Mouse (Mus musculus) liver, embryonic 13.5 days (tissue): Measurements from ENCODE around the gene Tmie. TPM values are rescaled to one million over a fixed set of nuclear protein-coding genes. Genes with fewer than 3 reads are reported as not detected.

Experiments
- ATAC-seq: fragments of 200-750 bp; cut with Nextera tagmentation; 2 replicates; pipeline ENCODE4 v1.8.0; 2017; ENCODE audit warnings: low read depth, mild to moderate bottlenecking, moderate number of reproducible peaks, moderate library complexity
- DNase-seq: peaks from one replicate; pipeline ENCODE4 v3.0.0; 2022
- H3K27ac ChIP-seq: fragments of 300-500 bp; sonication (generic); 2 replicates; pipeline ENCODE4 v1.5.1; 2015; ENCODE audit warnings: moderate library complexity, mild to moderate bottlenecking, inconsistent platforms
- H3K27me3 ChIP-seq: fragments of 300-500 bp; sonication (generic); 2 replicates; pipeline ENCODE4 v1.6.1; 2015; ENCODE audit warnings: mild to moderate bottlenecking, inconsistent platforms
- H3K36me3 ChIP-seq: fragments of 300-500 bp; sonication (generic); 2 replicates; pipeline ENCODE4 v1.6.1; 2015; ENCODE audit warnings: mild to moderate bottlenecking, inconsistent platforms
- H3K4me1 ChIP-seq: fragments of 300-500 bp; sonication (generic); replicated peaks from 2 replicates; pipeline ENCODE4 v1.6.1; 2015; ENCODE audit warnings: inconsistent platforms
- H3K4me2 ChIP-seq: fragments of 300-500 bp; sonication (generic); 2 replicates; pipeline ENCODE4 v1.6.1; 2015; ENCODE audit warnings: inconsistent platforms, mild to moderate bottlenecking, moderate library complexity
- H3K4me3 ChIP-seq: fragments of 300-500 bp; sonication (generic); replicated peaks from 2 replicates; pipeline ENCODE4 v1.5.1; 2015; ENCODE audit warnings: mild to moderate bottlenecking, inconsistent platforms
- H3K9ac ChIP-seq: fragments of 300-500 bp; sonication (generic); 2 replicates; pipeline ENCODE4 v1.6.1; 2015; ENCODE audit warnings: mild to moderate bottlenecking, inconsistent platforms
- H3K9me3 ChIP-seq: fragments of 300-500 bp; sonication (generic); replicated peaks from 2 replicates; pipeline ENCODE4 v1.6.1; 2016; ENCODE audit warnings: inconsistent platforms
- WGBS: fragments of 180-500 bp; shearing (Covaris S2); methylation state at CpG from one replicate; pipeline ENCODE4 v1.1.7; 2015; ENCODE audit not compliant: insufficient replicate concordance; 5-methylcytosine and 5-hydroxymethylcytosine counted together
- polyA plus RNA-seq: library from polyadenylated mRNA; unstranded; fragments of >200 nt; fragmentation: Nextera tagmentation; extraction: Ambion mirVana; gene quantifications from 2 replicates; pipeline ENCODE4 v1.2.1, GENCODE M21; 2015

The Tmie gene
- polyA plus RNA-seq, 1 experiment from 2014 or later = 1.3 TPM

DNA sequence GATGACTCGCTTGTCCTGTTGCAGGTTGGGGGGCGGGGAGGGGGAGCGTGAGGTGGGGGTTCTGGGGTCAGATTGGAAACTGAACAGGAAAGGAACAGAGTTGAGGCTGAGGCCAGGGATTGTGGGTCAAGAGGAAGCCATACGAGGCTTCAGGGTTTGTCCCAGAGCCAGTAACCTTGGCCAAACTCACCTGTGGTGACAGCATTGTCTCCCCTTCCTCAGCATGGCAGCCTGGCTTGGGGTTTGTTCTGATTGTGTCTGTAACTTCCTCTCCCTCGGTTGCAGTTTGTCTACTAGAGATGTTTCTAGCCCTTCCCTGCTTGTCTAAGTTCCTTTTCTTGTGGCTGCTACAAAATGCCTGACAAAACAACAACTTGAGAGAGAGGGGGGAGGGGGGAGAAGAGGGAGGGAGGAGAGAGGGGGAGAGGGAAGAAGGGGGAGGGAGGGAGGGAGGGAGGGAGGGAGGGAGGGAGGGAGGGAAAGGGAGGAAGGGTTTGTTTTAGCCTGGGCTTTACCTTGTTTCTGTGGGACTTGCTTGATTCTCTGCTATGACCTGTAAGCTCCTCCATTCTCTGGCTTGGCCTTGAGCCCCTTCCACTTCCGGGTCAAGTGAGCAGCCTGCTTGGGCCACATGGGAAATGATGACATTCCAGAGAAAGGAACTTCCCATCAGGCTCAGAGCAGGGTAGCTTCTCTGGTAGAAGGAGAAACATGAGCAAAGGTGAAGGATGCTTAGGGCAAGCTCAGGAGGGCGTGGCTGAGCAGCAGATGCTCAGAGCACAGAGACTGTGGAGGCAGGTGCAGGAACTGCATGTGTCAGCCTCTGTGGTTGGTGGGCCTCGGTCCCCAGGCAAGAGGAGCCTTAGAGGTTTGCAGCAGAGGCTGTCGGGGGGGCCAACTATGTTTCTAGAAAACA lies 7.7 kb upstream of the Tmie start:
- Histone ChIP-seq H3K27me3 (no peaks in the 10 kb centered on the region), H3K4me2 (no peak overlapping the region), H3K9me3 (no peaks in the 10 kb centered on the region), H3K4me1 (peaks cover 21% of the 10 kb centered on the region), H3K36me3 (no peaks in the 10 kb centered on the region; the same call in 1 of the 2 replicates), H3K4me3 (no peak overlapping the region), H3K27ac (no peak overlapping the region), H3K9ac (no peak overlapping the region)
- DNase-seq (no peak), ATAC-seq (no peak)
- 47% methylated on average over 9 of the region's 9 CpGs for WGBS

DNA sequence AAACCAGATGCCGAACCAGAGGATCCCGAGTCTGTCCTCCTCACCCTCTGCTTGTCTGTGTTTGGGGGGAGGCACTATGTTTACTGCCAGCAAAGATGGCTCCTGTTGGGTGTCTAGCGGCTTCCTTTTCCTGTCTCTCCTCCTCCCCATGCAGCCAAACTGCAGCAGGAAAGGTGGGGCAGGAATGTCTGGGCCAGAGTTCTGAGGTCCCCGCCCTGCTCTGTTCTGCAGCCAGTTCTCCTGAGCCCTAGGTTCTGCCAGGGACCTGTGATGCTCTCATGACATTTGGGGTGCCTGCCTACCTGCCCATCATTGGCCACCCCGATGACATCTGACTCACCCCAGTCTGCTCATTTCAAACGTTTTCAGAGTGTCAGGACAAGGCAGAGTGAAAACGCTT lies 2.0 kb upstream of the Tmie start:
- H3K9me3 ChIP-seq = no peaks in the 10 kb centered on the region
- no peak overlapping the region for H3K9ac ChIP-seq
- H3K4me2 ChIP-seq = no peak overlapping the region
- WGBS = 53% methylated on average over 7 of the region's 7 CpGs
- no peak overlapping the region for H3K4me3 ChIP-seq
- peaks cover 39% of the 10 kb centered on the region for H3K27me3 ChIP-seq
- H3K27ac ChIP-seq = no peak overlapping the region
- ATAC-seq (no peak), DNase-seq (no peak)
- H3K36me3 ChIP-seq = no peaks in the 10 kb centered on the region; the same call in 1 of the 2 replicates
- peaks cover 26% of the 10 kb centered on the region for H3K4me1 ChIP-seq

DNA sequence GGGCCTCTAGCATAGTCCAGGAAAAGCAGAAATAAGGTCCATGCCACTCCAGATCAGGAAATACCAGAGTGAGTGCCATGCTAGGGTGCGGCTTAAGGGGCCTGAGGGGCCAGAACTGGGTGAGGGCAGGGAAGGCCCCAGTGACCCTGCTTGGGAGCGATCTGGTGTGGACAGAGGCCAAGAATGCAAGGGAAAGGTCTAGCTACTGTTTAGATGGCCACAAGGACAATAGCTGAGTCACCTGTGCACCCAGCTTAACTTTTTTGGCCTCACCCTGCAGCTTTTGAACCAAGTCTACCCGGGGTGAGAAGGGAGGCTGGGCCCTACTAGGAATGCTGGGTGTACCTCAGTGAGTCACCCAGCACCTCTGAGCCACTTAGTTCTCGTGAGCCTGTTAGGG lies 859 bp upstream of the Tmie start:
- 48% methylated on average over 4 of the region's 4 CpGs for WGBS
- Histone ChIP-seq H3K9ac (no peak overlapping the region), H3K4me2 (peak overlapping the region; percentile 62), H3K4me3 (peak overlapping the region; percentile 57), H3K9me3 (no peaks in the 10 kb centered on the region), H3K4me1 (peaks cover 29% of the 10 kb centered on the region), H3K27ac (no peak overlapping the region), H3K36me3 (no peaks in the 10 kb centered on the region; the same call in 1 of the 2 replicates), H3K27me3 (peaks cover 39% of the 10 kb centered on the region)
- no peak for ATAC-seq
- no peak for DNase-seq

DNA sequence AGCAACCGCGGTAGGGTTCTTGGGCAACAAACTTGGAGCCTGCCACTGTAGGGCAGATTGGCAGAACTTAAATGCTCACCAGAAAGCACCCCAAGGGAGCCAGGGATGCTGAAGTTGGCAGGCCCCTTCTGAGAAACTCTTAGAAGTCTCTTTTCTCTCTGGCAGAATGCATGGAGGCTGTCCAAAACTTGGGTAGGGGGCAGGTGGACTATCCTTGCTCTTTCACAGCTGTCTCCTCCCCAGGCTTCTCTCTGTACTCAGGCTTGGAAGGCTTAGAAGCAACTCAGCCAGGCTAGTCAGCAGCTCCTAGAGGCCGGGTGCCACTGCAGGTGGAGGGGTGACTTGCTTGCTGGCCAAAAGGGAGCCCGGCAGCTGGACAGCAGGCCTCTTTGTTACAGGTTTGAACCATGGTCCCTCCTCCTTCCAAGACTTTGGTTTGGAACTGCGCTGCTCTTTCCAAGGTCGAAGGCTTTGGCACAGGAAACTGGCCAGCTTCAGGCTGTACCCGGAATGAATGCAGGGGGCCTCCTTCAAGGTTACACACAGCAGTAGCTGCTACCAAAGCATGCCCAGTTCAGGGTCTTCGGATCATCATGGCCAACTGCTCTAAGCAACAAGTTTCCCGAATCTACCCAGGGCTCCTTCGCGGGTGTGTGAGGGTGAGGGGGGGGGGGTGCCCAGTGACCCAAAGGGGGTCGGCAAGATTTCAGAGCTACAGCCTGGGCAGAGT lies 557 bp downstream of the Tmie start, which contains the start of gene Als2cl:
Als2cl (plus strand) TSS at position 680 of the 730 bp plus-strand sequence.
- Histone ChIP-seq H3K9ac (peak within 1 kb of the TSS; percentile 55; the same call in 1 of the 2 replicates), H3K4me2 (peak within 1 kb of the TSS; percentile 62), H3K4me3 (peak within 1 kb of the TSS; percentile 57), H3K27me3 (peaks cover 48% of the 10 kb centered on the region), H3K36me3 (no peaks in the 10 kb centered on the region; the same call in 1 of the 2 replicates), H3K9me3 (no peaks in the 10 kb centered on the region), H3K27ac (peak within 1 kb of the TSS; percentile 61; the same call in 1 of the 2 replicates), H3K4me1 (peaks cover 36% of the 10 kb centered on the region)
- DNase-seq (no peak), ATAC-seq (no peak)
- 21% methylated on average over 12 of the region's 12 CpGs for WGBS

DNA sequence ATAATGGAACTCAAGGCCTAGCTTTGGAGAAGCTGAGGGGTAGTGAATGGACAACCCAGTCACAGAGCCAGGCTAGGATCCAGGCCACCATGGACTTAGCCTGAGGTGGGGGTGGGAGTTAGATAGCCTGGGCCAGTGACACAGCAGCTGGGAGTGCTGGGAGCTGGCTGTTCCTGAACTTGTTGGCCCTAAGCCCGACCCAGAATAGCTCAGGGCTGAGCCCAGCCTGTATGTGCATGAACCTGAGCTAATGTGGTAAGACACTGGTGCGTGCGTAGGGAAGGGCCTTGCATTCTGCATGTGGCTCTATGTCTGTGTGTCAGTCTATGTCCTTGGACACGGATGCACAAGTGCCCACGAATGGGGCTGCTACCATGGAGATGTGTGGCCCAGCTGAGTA lies 2.0 kb downstream of the Tmie start:
- WGBS = 69% methylated on average over 5 of the region's 5 CpGs
- peak; percentile 31 for ATAC-seq
- no peaks in the 10 kb centered on the region for H3K9me3 ChIP-seq
- peaks cover 63% of the 10 kb centered on the region for H3K27me3 ChIP-seq
- peak overlapping the region; percentile 62; the same call in 1 of the 2 replicates for H3K4me2 ChIP-seq
- H3K4me3 ChIP-seq = no peak overlapping the region
- H3K27ac ChIP-seq = peak overlapping the region; percentile 55
- H3K36me3 ChIP-seq = no peaks in the 10 kb centered on the region
- no peak for DNase-seq
- no peak overlapping the region for H3K9ac ChIP-seq
- H3K4me1 ChIP-seq = peaks cover 44% of the 10 kb centered on the region

DNA sequence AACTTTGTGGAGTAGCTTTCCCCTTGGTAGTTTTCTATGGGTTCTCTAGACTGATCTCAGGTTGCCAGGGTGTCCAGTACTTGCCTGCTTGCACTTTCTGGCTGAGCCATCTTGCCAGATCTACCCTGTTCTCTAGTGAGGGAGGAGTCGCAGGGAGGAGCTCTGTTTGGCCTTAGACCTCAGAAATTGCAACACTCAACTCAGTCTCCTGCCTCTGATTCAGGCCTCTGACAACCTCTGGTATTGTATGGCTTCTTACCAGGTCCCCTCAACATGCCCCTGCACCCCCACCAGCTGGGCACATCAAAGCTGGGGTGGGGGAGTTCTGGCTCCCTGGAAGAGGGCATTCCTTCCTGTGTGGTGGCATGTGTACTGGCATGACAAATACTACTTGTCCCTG lies 2.6 kb downstream of the Tmie start:
- Histone ChIP-seq H3K36me3 (no peaks in the 10 kb centered on the region), H3K9ac (no peak overlapping the region), H3K4me1 (peaks cover 44% of the 10 kb centered on the region), H3K27me3 (peaks cover 68% of the 10 kb centered on the region), H3K4me3 (no peak overlapping the region), H3K9me3 (no peaks in the 10 kb centered on the region), H3K4me2 (peak overlapping the region; percentile 11; the same call in 1 of the 2 replicates), H3K27ac (peak overlapping the region; percentile 36; the same call in 1 of the 2 replicates)
- WGBS = 57% methylated on average over 1 of the region's 1 CpGs
- DNase-seq (no peak), ATAC-seq (no peak)

DNA sequence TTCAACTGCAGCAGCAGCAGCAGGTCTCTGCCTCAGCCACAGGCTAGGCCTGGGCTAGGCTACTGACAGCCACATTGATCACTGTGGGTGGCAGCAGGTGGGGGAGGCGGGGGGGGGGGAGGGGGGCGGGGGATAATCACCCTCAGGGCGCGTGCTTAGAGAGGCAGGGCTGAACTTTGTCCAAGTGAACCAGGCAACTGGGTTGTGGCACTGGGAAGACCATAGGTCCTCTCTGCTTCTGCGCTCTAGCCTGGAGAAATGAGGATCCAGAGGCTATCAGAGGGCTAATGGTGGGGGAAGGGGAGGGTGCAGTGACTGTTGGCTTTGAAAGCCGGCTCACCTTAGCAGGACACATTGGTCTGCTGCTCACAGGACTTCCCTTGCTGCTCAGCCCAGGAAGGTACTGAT lies 4.6 kb downstream of the Tmie start:
- Histone ChIP-seq H3K9ac (no peak overlapping the region), H3K36me3 (no peaks in the 10 kb centered on the region), H3K27ac (peak overlapping the region; percentile 67), H3K4me3 (no peak overlapping the region), H3K4me2 (no peak overlapping the region), H3K4me1 (peaks cover 29% of the 10 kb centered on the region), H3K27me3 (peaks cover 57% of the 10 kb centered on the region), H3K9me3 (no peaks in the 10 kb centered on the region)
- ATAC-seq (peak; percentile 63), DNase-seq (no peak)
- WGBS = 47% methylated on average over 4 of the region's 6 CpGs

DNA sequence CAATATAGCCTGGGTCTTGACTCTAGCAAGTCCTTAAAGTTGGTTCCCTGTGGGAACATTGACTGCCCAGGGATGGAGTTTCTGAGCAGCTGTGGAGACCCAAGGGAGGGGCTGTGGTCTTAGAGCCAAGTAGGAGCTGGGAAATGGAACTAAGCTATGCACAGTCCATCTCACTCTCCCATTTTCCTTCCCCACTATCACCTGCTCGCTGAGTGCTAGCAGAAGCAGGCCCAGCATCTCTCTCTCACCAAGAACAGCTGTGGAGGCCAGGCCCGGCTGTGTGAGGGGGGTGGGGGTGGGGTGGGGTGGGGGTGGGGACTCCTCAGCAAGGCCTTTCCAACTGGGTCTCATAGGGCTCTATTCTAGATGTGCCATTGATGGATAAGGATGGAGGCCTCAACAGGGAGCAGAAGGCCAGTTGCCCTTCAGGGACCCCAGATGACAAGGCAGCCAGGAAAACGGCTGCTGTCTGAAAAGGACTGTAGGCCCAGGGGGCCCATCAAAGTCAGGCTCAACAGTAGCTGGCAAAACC lies 5.2 kb downstream of the Tmie start:
- DNase-seq (no peak), ATAC-seq (no peak)
- H3K36me3 ChIP-seq = no peaks in the 10 kb centered on the region
- no peak overlapping the region for H3K4me3 ChIP-seq
- no peaks in the 10 kb centered on the region for H3K9me3 ChIP-seq
- no peak overlapping the region for H3K9ac ChIP-seq
- H3K4me2 ChIP-seq = no peak overlapping the region
- peak overlapping the region; percentile 63 for H3K27ac ChIP-seq
- H3K4me1 ChIP-seq = peaks cover 29% of the 10 kb centered on the region
- 31% methylated on average over 3 of the region's 3 CpGs for WGBS
- H3K27me3 ChIP-seq = peaks cover 52% of the 10 kb centered on the region

DNA sequence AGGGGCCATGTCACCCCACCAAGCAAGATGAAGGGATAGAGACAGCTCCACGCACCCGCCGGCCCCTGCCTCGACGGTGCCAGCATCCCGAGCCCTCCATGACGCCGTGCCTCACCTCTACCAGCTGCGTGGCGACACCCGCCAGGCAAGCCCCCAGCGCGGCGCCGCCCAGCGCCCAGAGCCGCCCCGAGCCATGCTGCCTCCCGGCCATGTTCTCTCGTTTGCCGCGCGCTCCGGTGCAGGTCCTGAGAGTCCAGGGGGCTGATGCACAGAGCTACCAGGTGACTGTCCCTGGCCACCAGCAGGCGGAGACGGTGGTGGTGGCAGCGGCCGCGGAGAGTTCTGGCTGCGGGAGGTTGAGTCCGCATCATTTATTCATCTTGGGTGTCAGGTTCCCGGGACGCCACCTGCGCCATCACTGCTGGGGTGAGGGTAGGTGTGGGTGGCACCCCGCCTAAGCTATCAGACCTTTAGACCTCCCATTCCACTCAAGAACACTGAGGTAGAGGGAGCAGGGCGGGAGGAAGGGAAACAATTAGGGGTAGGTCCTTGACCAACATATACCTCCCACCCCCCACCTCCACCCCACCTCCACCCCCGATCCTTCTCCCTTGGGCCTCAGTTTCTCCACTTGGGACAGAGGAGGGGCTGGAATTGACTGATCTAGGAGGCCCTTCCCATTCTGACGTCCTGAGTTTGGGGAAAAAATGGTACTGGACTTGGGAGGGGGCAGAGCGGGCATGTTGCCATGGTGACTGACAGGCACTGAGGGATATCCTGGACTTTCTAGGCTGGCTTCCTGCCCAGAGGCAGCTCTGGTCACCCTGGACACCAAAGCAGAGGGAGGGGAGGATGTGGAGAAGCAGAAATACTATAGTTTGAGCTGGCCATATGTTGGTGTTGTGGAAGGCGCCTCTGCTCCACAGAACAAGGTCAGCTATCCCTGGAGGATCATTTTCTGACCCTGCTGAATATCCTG lies 5.9 kb downstream of the Tmie start:
- peak overlapping the region; percentile 44 for H3K4me2 ChIP-seq
- no peak for ATAC-seq
- peaks cover 44% of the 10 kb centered on the region for H3K27me3 ChIP-seq
- H3K4me1 ChIP-seq = peaks cover 29% of the 10 kb centered on the region
- peak overlapping the region; percentile 28 for H3K4me3 ChIP-seq
- 13% methylated on average over 40 of the region's 40 CpGs for WGBS
- H3K9me3 ChIP-seq = no peaks in the 10 kb centered on the region
- peak overlapping the region; percentile 14; the same call in 1 of the 2 replicates for H3K27ac ChIP-seq
- no peak for DNase-seq
- H3K9ac ChIP-seq = peak overlapping the region; percentile 13; the same call in 1 of the 2 replicates
- H3K36me3 ChIP-seq = no peaks in the 10 kb centered on the region

DNA sequence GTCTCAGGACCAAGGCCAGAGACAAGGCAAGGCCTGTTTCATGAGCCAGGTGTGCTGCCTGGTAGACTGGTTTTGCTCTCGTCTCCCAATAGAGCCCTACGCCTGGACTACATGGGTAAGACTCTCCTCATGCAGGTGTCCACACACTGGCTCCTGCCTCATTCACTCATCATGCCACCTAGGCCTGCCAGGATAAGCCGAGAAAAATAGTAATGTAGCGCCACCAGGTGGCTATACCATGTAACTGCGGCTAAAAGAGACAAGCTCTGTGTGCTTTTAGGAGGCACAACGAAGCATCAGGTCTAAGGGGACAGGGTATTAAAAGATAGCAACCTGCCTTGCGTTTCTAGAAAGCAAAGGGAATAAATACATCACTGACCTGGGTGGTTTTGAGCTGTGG lies 8.9 kb downstream of the Tmie start:
- Histone ChIP-seq H3K4me3 (no peak overlapping the region), H3K9ac (no peak overlapping the region), H3K9me3 (no peaks in the 10 kb centered on the region), H3K27me3 (peaks cover 35% of the 10 kb centered on the region), H3K36me3 (no peaks in the 10 kb centered on the region), H3K27ac (no peak overlapping the region), H3K4me2 (no peak overlapping the region), H3K4me1 (peaks cover 15% of the 10 kb centered on the region)
- ATAC-seq (peak; percentile 22), DNase-seq (no peak)
- WGBS = 11% methylated on average over 7 of the region's 7 CpGs
